Mouse (Mus musculus) bone marrow macrophage, adult 2 months (primary cell): ENCODE measurements around the gene Hoxd8. TPM values are rescaled to one million over a fixed set of nuclear protein-coding genes. Genes with fewer than 3 reads are reported as not detected.

Source experiments
- H3K27ac ChIP-seq: 2 replicates; pipeline ENCODE4 v1.5.1; 2012; ENCODE audit warnings: low read depth, low read length; ENCODE audit not compliant: insufficient read depth
- H3K4me1 ChIP-seq: 2 replicates; pipeline ENCODE4 v1.6.1; 2012; ENCODE audit warnings: low read length; ENCODE audit not compliant: control insufficient read depth, insufficient read depth
- H3K4me3 ChIP-seq: 2 replicates; pipeline ENCODE4 v1.5.1; 2012; ENCODE audit warnings: mild to moderate bottlenecking, low read length, moderate library complexity; ENCODE audit not compliant: insufficient read depth
- CTCF ChIP-seq: IDR thresholded peaks from 2 replicates; pipeline ENCODE4 v1.5.1; 2012; ENCODE audit warnings: low read depth, mild to moderate bottlenecking, low read length, moderate library complexity
- POLR2A ChIP-seq: IDR thresholded peaks from 2 replicates; pipeline ENCODE4 v1.6.1; 2012; ENCODE audit warnings: mild to moderate bottlenecking, low read depth, low read length, borderline replicate concordance
- polyA plus RNA-seq: library from polyadenylated mRNA; stranded (reverse); fragments of >200 nt; gene quantifications from 2 replicates; pipeline ENCODE4 v1.2.4, GENCODE M21; 2012; ENCODE audit not compliant: missing spikeins, insufficient read depth, insufficient read length

The Hoxd8 gene
- polyA plus RNA-seq, 1 experiment: not detected

- no peak for TF ChIP-seq CTCF
- TF ChIP-seq POLR2A: no peak
- Histone ChIP-seq H3K4me1 (no peaks in the 10 kb centered on the region), H3K4me3 (no peak within 1 kb of the TSS)
Observed at GRCm38 (mm10) chr2:74659507-74660005, 44.9 kb upstream of the Hoxd8 start, which contains the start of gene Evx2. Evx2 (minus strand) TSS chr2:74659557.

GRCm38 (mm10) chr2:74660421-74661375 lies 43.7 kb upstream of the Hoxd8 start:
- Histone ChIP-seq H3K4me3 (no peak overlapping the region), H3K4me1 (no peaks in the 10 kb centered on the region), H3K27ac (no peak overlapping the region)
- no peak for TF ChIP-seq POLR2A
- TF ChIP-seq CTCF: no peak

More at GRCm38 (mm10) chr2:74659507-74660005, 44.9 kb upstream of the Hoxd8 start, which contains the start of gene Evx2:
- no peak within 1 kb of the TSS for H3K27ac ChIP-seq

- no peak for TF ChIP-seq CTCF
- no peak for TF ChIP-seq POLR2A
- Histone ChIP-seq H3K27ac (no peak overlapping the region), H3K4me3 (no peak overlapping the region), H3K4me1 (no peaks in the 10 kb centered on the region)
Observed at GRCm38 (mm10) chr2:74661685-74662084, 42.7 kb upstream of the Hoxd8 start.

GRCm38 (mm10) chr2:74663291-74663925 lies 41.0 kb upstream of the Hoxd8 start:
- no peaks in the 10 kb centered on the region for H3K4me1 ChIP-seq
- TF ChIP-seq POLR2A (no peak), CTCF (no peak; the same call in 1 of the 2 replicates)
- H3K27ac ChIP-seq: no peak overlapping the region
- H3K4me3 ChIP-seq: no peak overlapping the region

- no peak for TF ChIP-seq CTCF
- Histone ChIP-seq H3K4me3 (no peak overlapping the region), H3K27ac (no peak overlapping the region)
Observed at GRCm38 (mm10) chr2:74666411-74666810, 38.0 kb upstream of the Hoxd8 start.

GRCm38 (mm10) chr2:74667191-74667841 lies 37.1 kb upstream of the Hoxd8 start:
- TF ChIP-seq POLR2A: no peak
- no peak for TF ChIP-seq CTCF
- no peaks in the 10 kb centered on the region for H3K4me1 ChIP-seq
- no peak overlapping the region for H3K4me3 ChIP-seq
- no peak overlapping the region for H3K27ac ChIP-seq

More at GRCm38 (mm10) chr2:74666411-74666810, 38.0 kb upstream of the Hoxd8 start:
- H3K4me1 ChIP-seq: no peaks in the 10 kb centered on the region

- H3K4me1 ChIP-seq: 0 out of 2 replicates have a peak, but pooled peaks cover 2% of the 10 kb centered on the region
- peak within 1 kb of the TSS; percentile 25; the same call in 1 of the 2 replicates for H3K4me3 ChIP-seq
- no peak for TF ChIP-seq POLR2A
- no peak for TF ChIP-seq CTCF
- no peak within 1 kb of the TSS for H3K27ac ChIP-seq
Observed at GRCm38 (mm10) chr2:74667842-74668357, 36.5 kb upstream of the Hoxd8 start, which contains the start of gene Hoxd13. Hoxd13 (plus strand) TSS chr2:74668310.

GRCm38 (mm10) chr2:74668370-74669229 lies 35.8 kb upstream of the Hoxd8 start:
- H3K4me3 ChIP-seq: peak overlapping the region; percentile 25; the same call in 1 of the 2 replicates
- H3K27ac ChIP-seq: no peak overlapping the region
- H3K4me1 ChIP-seq: 0 out of 2 replicates have a peak, but pooled peaks cover 2% of the 10 kb centered on the region
- TF ChIP-seq POLR2A (no peak), CTCF (no peak)
